Mouse (Mus musculus) left cerebral cortex, postnatal 14 days (tissue): Measurements from ENCODE around the gene Kcnk18. TPM values are rescaled to one million over a fixed set of nuclear protein-coding genes. Genes with fewer than 3 reads are reported as not detected.
A peak's percentile ranks its signal among the peaks of the same experiment; 100 is the strongest.

ENCODE experiments used
- DNase-seq, 2 experiments: peaks; one replicate each; pipeline ENCODE4 v3.0.0; 2021 to 2022; ENCODE audit warnings: low spot score in 2 of 2, mixed read lengths in 1 of 2
- intact Hi-C: fragments of 180-260 bp; cut with DNase I; formaldehyde crosslinking; loops from one replicate; pipeline ENCODE4 v1.15.1; 2025
- total RNA-seq, 2 experiments: library from RNA; stranded (reverse); gene quantifications; 2 replicates each; pipeline ENCODE4 v1.2.3; 2021

Kcnk18 gene
- total RNA-seq, 2 experiments from 2014 or later, result not detected

DNA sequence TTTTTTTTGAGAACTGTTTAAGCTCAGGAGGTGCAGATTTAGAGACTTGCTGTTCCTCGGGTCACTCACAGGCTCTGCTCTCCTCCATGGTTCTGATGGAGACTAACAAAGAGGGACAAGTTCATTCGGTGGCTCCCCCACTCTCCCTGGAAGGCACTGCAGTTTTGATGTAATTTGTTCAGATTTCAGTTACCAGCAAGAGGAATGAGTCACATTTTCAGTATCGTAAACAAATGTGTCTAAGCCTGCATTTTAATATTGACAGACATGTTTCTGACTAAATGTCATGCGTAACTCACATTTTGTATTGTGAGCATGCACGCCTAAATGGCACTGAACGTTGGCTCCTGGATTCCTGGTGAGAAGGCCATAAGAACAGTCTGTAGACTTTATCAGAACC lies 46.9 kb downstream of the Kcnk18 start:
- intact Hi-C loops, result no loop called here
- peak in 1 of 2 experiments; percentile 12 for DNase-seq

DNA sequence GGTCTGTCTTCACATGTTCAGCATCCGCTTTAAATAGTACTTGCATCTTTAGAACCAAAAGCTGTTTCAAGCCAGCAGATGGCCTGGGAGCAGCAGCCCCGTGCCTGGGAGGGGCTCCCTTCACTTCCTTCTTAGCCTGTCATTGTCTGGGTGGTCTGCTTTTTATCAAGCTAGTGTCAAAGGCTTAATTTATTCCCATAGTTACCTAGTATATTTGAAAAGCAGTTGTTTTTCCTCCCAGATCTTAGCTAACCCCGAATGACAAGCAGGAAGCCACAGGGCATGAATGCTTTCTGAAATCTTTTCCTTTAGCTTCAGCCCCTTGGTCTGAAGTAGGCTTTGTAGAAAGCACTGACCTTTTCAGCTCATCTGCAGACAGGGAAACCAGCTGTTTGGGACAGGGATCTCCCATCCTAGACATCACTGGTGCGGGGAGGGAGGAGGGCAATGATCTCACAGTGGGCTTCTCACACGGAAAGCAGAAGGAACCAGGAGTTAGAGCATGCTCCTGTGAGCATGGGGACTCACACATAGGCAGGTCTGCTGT lies 48.5 kb downstream of the Kcnk18 start:
- peak in 1 of 2 experiments; percentile 16 for DNase-seq
- intact Hi-C loops, result no loop called here

DNA sequence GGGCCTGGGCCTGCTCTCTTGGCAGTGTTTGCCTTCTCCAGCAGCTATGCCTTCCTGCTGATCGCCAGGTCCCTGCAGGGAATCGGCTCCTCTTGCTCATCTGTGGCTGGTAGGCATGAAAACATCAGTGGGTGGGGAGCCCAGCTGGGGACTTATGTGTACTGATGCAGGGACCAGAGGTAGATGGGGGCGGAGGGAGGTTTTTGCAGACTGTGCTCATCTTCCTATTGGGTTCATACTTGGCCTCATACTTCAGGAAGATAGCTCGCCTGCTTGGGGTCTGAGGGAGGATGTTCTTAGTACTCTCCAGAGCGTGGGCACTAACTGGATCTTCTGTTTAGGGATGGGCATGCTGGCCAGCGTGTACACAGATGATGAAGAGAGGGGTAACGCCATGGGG lies 54.2 kb downstream of the Kcnk18 start:
- intact Hi-C loops, result no loop called here
- no peak for DNase-seq

DNA sequence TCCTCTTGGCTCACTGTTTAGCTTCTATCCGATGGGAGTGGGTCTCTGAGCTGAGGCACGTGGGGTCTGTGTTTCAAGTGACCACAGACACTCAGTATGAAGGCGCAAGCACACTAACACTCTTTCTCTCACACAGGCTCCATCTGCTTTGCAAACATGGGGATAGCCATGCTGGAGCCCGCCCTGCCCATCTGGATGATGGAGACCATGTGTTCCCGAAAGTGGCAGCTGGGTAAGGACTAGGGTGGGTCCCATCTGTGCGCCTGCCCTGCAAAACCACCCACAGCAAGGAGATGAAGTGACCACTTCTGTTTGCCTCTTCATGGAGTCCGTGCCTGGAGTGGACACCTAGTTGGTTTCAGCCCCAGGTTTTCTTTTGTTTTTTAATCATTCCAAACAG lies 57.3 kb downstream of the Kcnk18 start:
- intact Hi-C loops, result no loop called here
- no peak for DNase-seq

DNA sequence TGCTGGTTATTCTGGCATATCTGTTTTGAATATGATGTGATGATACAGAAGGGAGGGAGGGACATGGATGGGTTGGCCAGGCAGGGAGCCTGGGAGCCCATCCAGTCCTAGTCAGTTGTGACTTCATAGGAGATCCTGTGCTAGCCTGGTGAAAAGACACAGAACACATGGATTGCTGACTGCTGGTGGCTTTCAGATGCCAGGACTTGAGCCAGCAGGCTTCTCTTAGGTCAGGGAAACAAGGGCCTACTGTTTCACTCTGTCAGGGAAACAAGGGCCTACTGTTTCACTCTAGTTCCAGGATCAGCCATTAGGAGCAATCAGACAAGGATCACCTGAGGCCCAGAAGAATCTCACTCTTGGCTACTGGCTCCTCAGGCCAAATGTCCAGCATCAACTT lies 61.8 kb downstream of the Kcnk18 start:
- intact Hi-C loops, result no loop called here
- DNase-seq, result peak in 1 of 2 experiments; percentile 13

DNA sequence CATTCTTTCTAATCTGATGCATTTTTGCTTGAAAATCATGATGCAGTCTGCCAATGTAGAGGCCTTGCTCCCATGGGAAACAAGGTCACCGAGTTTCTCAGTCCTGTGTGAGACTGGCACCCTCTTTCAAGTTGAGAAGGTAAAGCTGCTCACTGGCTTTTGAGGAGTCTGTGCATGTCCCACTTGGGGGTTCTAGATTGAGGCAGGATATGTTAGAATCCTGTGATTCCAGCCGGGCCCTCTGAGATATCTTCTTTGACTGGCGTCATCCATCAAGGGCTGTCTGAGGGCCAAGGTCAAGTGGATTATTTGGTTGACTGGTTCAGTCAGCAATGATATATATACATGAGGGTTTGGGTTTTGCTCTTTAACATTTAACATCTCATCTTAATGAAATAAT lies 63.0 kb downstream of the Kcnk18 start:
- intact Hi-C loops, result no loop called here
- no peak for DNase-seq

Other genes starting within 250 kb of the Kcnk18 start
- 10 to 100 TPM; 36.8 to 37.9 TPM for gene Shtn1, start 143.1 kb upstream of the Kcnk18 start, total RNA-seq
- 1 to 10 TPM in 1 of 2 experiments, under 1 TPM in 1; 0.68 to 1.5 TPM for gene Vax1, start 49.2 kb upstream of the Kcnk18 start, total RNA-seq
- gene Slc18a2, start 41.7 kb downstream of the Kcnk18 start, total RNA-seq, result under 1 TPM; 0.42 to 0.70 TPM
- gene Rps12-ps3, start 103.1 kb downstream of the Kcnk18 start, total RNA-seq, result 100 to 1,000 TPM; 204 to 211 TPM
- gene Pdzd8, start 126.6 kb downstream of the Kcnk18 start, total RNA-seq, result 10 to 100 TPM; 60.8 to 61.8 TPM
- 10 to 100 TPM; 10.6 to 10.9 TPM for gene Emx2, start 239.2 kb downstream of the Kcnk18 start, total RNA-seq